Mouse (Mus musculus) liver, postnatal 0 days (tissue): ENCODE results near the gene Prss50.

Experiments
- CTCF ChIP-seq: sonication (generic); IDR thresholded peaks from 2 replicates; pipeline ENCODE4 v1.5.1; 2016; ENCODE audit warnings: antibody characterized with exemption, low read depth
- EP300 ChIP-seq: IDR thresholded peaks from 2 replicates; pipeline ENCODE4 v1.6.1; 2016; ENCODE audit warnings: antibody characterized with exemption, low read depth, mild to moderate bottlenecking

GRCm38 (mm10) chr9:110871030-110871429 lies 13.3 kb downstream of the Prss50 start:
- TF ChIP-seq EP300 (no peak), CTCF (peak; percentile 92)
